Mouse (Mus musculus) colon, adult 2 months (tissue): ENCODE measurements around the gene Slc2a3. TPM values are rescaled to one million over a fixed set of nuclear protein-coding genes. Genes with fewer than 3 reads are reported as not detected.

Source experiments
- polyA plus RNA-seq: library from polyadenylated mRNA; depleted of rRNA; stranded (reverse); fragments of >200 nt; gene quantifications from 2 replicates; pipeline ENCODE4 v1.2.3, GENCODE M21; 2012; rRNA removed

The Slc2a3 gene
- 1.5 and 1.8 TPM in 2 replicates for polyA plus RNA-seq

DNA sequence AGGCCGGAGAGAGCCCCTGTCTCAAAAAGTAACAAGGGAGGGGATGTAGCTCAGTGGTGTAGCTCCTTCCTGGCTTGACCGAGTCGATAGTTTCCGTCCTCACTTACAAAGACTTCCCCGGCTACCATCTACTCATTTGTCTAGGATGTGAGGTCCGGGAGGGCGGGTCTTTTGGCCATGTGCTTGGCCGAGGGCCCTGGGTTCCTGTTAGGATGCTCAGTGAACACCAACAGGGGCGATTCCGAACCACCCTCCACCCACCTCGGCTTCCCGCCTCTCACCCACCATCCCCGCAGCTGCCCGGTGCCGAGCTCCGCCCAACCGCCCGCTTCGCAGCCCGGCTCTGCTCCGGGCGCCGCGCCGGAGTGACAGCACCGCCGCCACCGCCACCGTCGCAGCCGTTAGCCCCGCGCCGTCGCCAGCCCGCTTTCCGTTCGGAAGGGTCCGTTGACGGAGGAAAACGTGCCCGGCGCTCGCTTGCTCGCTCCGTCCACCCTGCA is at the start of gene Slc2a3:
TSS of gene Slc2a3 (minus strand) at position 340 of the 500 bp plus-strand sequence.

DNA sequence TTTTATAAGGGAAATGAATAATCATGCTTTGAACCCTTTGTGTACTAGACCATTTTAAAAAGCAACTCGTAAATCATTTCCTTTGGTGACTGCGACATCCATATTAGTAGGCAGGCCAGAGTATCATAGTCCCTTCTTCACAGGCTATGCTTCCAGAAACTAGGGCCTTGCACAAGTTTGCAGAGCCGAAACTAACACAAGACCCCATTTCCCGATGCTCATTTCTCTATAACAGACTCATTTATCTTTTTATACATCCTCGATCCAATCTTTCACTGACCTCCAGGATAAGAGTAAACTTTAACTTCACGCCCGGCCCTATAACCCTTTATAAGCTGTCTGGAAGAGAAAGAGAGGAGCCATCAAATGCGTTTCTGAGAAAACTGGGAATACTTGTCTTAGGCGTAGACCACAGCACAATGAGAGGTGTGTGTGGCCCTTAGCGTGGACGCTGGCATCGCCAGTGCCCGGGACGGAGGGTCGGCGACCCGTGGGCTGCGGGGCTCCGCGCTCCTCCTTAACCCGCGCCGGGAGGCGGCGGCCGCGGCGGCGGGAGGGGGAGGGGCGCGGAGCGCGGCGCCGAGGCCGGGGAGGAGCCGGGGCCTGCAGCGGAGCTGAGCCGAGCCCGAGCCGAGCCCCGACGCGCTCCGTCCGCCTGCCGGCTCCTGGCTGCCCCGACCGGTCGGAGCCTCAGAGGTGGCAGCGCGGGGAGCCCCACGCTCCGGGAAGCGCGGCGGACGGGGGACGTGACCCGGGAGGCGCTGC is 18.0 kb upstream of the Slc2a3 start, which contains the start of gene Foxj2:
TSS of gene Foxj2 (plus strand) at position 609 of the 765 bp plus-strand sequence.

GRCm38 (mm10) chr6:122707036-122707800 is 94.2 kb downstream of the Slc2a3 start, which contains the start of gene Nanog:
TSS of gene Nanog (plus strand) at chr6:122707489.

Other genes with a start within 250 kb of the Slc2a3 start
- 0.16 TPM in 1 of 2 replicates, not detected in the other for gene Aicda, start 247.8 kb downstream of the Slc2a3 start, polyA plus RNA-seq
- 11.5 and 14.2 TPM in 2 replicates for gene Apobec1, start 199.2 kb downstream of the Slc2a3 start, polyA plus RNA-seq
- gene Gdf3, start 191.6 kb downstream of the Slc2a3 start, polyA plus RNA-seq: 0.08 and 0.09 TPM in 2 replicates
- gene Dppa3, start 175.2 kb downstream of the Slc2a3 start, polyA plus RNA-seq: not detected in 2 replicates
- not detected in 2 replicates for gene Nanog, start 94.2 kb downstream of the Slc2a3 start, polyA plus RNA-seq
- 13.1 TPM in 2 replicates for gene Foxj2, start 18.3 kb upstream of the Slc2a3 start, polyA plus RNA-seq
- gene C3ar1, start 54.5 kb upstream of the Slc2a3 start, polyA plus RNA-seq: 1.7 and 1.9 TPM in 2 replicates
- gene Necap1, start 72.8 kb upstream of the Slc2a3 start, polyA plus RNA-seq: 9.5 and 11.4 TPM in 2 replicates
- gene Clec4a1, start 120.2 kb upstream of the Slc2a3 start, polyA plus RNA-seq: 1.1 and 1.2 TPM in 2 replicates
- gene Clec4a3, start 150.9 kb upstream of the Slc2a3 start, polyA plus RNA-seq: 0.19 and 0.34 TPM in 2 replicates
- not detected in 2 replicates for gene Clec4a4, start 188.7 kb upstream of the Slc2a3 start, polyA plus RNA-seq
- gene Clec4b1, start 248.3 kb upstream of the Slc2a3 start, polyA plus RNA-seq: 0.26 and 0.29 TPM in 2 replicates